Mouse (Mus musculus): ENCODE results near the gene Anapc16. TPM values are rescaled to one million over a fixed set of nuclear protein-coding genes. Genes with fewer than 3 reads are reported as not detected.

Gene Anapc16
- polyA plus RNA-seq (2012; rRNA removed), result 41.3 and 42.5 TPM in 2 replicates

- no peaks in the 10 kb centered on the region for H3K27me3 ChIP-seq (ENCODE audit: control insufficient read depth, insufficient read depth, low read length)
Observed at GRCm38 (mm10) chr10:60002673-60003212, at the start of gene Anapc16, which contains the start of gene Ascc1. Gene Anapc16, minus strand, starts transcription at chr10:60003135. Gene Ascc1, plus strand, starts transcription at chr10:60002805.

GRCm38 (mm10) chr10:60050581-60050980, 47.6 kb upstream of the Anapc16 start:
- no peak for TF ChIP-seq POLR2A (IDR thresholded peaks at IDR 0.05; ENCODE audit: control insufficient read depth, low read depth, low read length)
- no peak for TF ChIP-seq CTCF (IDR thresholded peaks at IDR 0.05; ENCODE audit: control insufficient read depth, insufficient read depth, insufficient replicate concordance, low read depth, low read length)
- no peak overlapping the region for H3K27ac ChIP-seq (ENCODE audit: control insufficient read depth, insufficient read depth, low read depth, low read length)
- no peaks in the 10 kb centered on the region for H3K4me1 ChIP-seq (ENCODE audit: control insufficient read depth, insufficient read depth, low read length)
- H3K27me3 ChIP-seq (ENCODE audit: control insufficient read depth, insufficient read depth, low read length), result no peaks in the 10 kb centered on the region
- H3K36me3 ChIP-seq (ENCODE audit: control insufficient read depth, insufficient read depth, low read length), result no peaks in the 10 kb centered on the region
- no peak overlapping the region for H3K4me3 ChIP-seq (ENCODE audit: control insufficient read depth, low read depth, low read length)

More at GRCm38 (mm10) chr10:60002673-60003212, at the start of gene Anapc16, which contains the start of gene Ascc1:
- Histone ChIP-seq H3K36me3 (ENCODE audit: control insufficient read depth, insufficient read depth, low read length) (no peaks in the 10 kb centered on the region; the same call in none of the 2 replicates), H3K4me3 (ENCODE audit: control insufficient read depth, low read depth, low read length) (peak within 1 kb of the TSS; percentile 98), H3K4me1 (ENCODE audit: control insufficient read depth, insufficient read depth, low read length) (peaks cover 2% of the 10 kb centered on the region), H3K27ac (ENCODE audit: control insufficient read depth, insufficient read depth, low read depth, low read length) (peak within 1 kb of the TSS; percentile 99)
- TF ChIP-seq CTCF (IDR thresholded peaks at IDR 0.05; ENCODE audit: control insufficient read depth, insufficient read depth, insufficient replicate concordance, low read depth, low read length), result no peak
- TF ChIP-seq POLR2A (IDR thresholded peaks at IDR 0.05; ENCODE audit: control insufficient read depth, low read depth, low read length), result peak; percentile 89

- Histone ChIP-seq H3K4me3 (ENCODE audit: control insufficient read depth, low read depth, low read length) (no peak overlapping the region), H3K36me3 (ENCODE audit: control insufficient read depth, insufficient read depth, low read length) (no peaks in the 10 kb centered on the region), H3K27me3 (ENCODE audit: control insufficient read depth, insufficient read depth, low read length) (no peaks in the 10 kb centered on the region), H3K4me1 (ENCODE audit: control insufficient read depth, insufficient read depth, low read length) (no peaks in the 10 kb centered on the region), H3K27ac (ENCODE audit: control insufficient read depth, insufficient read depth, low read depth, low read length) (no peak overlapping the region)
- no peak for TF ChIP-seq POLR2A (IDR thresholded peaks at IDR 0.05; ENCODE audit: control insufficient read depth, low read depth, low read length)
Observed at GRCm38 (mm10) chr10:60046696-60047095, 43.8 kb upstream of the Anapc16 start.

GRCm38 (mm10) chr10:60042350-60042922, 39.5 kb upstream of the Anapc16 start:
- Histone ChIP-seq H3K4me1 (ENCODE audit: control insufficient read depth, insufficient read depth, low read length) (no peaks in the 10 kb centered on the region), H3K4me3 (ENCODE audit: control insufficient read depth, low read depth, low read length) (no peak overlapping the region), H3K36me3 (ENCODE audit: control insufficient read depth, insufficient read depth, low read length) (no peaks in the 10 kb centered on the region), H3K27ac (ENCODE audit: control insufficient read depth, insufficient read depth, low read depth, low read length) (no peak overlapping the region), H3K27me3 (ENCODE audit: control insufficient read depth, insufficient read depth, low read length) (no peaks in the 10 kb centered on the region)
- TF ChIP-seq CTCF (IDR thresholded peaks at IDR 0.05; ENCODE audit: control insufficient read depth, insufficient read depth, insufficient replicate concordance, low read depth, low read length) (no peak), POLR2A (IDR thresholded peaks at IDR 0.05; ENCODE audit: control insufficient read depth, low read depth, low read length) (no peak)

GRCm38 (mm10) chr10:60035744-60036143, 32.8 kb upstream of the Anapc16 start:
- H3K27me3 ChIP-seq (ENCODE audit: control insufficient read depth, insufficient read depth, low read length), result no peaks in the 10 kb centered on the region
- H3K4me3 ChIP-seq (ENCODE audit: control insufficient read depth, low read depth, low read length), result no peak overlapping the region
- peaks cover 5% of the 10 kb centered on the region for H3K4me1 ChIP-seq (ENCODE audit: control insufficient read depth, insufficient read depth, low read length)
- no peak overlapping the region for H3K27ac ChIP-seq (ENCODE audit: control insufficient read depth, insufficient read depth, low read depth, low read length)
- TF ChIP-seq CTCF (IDR thresholded peaks at IDR 0.05; ENCODE audit: control insufficient read depth, insufficient read depth, insufficient replicate concordance, low read depth, low read length) (no peak), POLR2A (IDR thresholded peaks at IDR 0.05; ENCODE audit: control insufficient read depth, low read depth, low read length) (no peak)
- no peaks in the 10 kb centered on the region for H3K36me3 ChIP-seq (ENCODE audit: control insufficient read depth, insufficient read depth, low read length)

- Histone ChIP-seq H3K4me1 (ENCODE audit: control insufficient read depth, insufficient read depth, low read length) (peaks cover 5% of the 10 kb centered on the region), H3K36me3 (ENCODE audit: control insufficient read depth, insufficient read depth, low read length) (no peaks in the 10 kb centered on the region), H3K27me3 (ENCODE audit: control insufficient read depth, insufficient read depth, low read length) (no peaks in the 10 kb centered on the region), H3K4me3 (ENCODE audit: control insufficient read depth, low read depth, low read length) (no peak overlapping the region), H3K27ac (ENCODE audit: control insufficient read depth, insufficient read depth, low read depth, low read length) (no peak overlapping the region)
- TF ChIP-seq POLR2A (IDR thresholded peaks at IDR 0.05; ENCODE audit: control insufficient read depth, low read depth, low read length) (no peak), CTCF (IDR thresholded peaks at IDR 0.05; ENCODE audit: control insufficient read depth, insufficient read depth, insufficient replicate concordance, low read depth, low read length) (no peak)
Observed at GRCm38 (mm10) chr10:60034621-60035020, 31.7 kb upstream of the Anapc16 start.

GRCm38 (mm10) chr10:60033064-60033463, 30.1 kb upstream of the Anapc16 start:
- no peak overlapping the region for H3K4me3 ChIP-seq (ENCODE audit: control insufficient read depth, low read depth, low read length)
- H3K27ac ChIP-seq (ENCODE audit: control insufficient read depth, insufficient read depth, low read depth, low read length), result no peak overlapping the region
- H3K36me3 ChIP-seq (ENCODE audit: control insufficient read depth, insufficient read depth, low read length), result no peaks in the 10 kb centered on the region
- TF ChIP-seq CTCF (IDR thresholded peaks at IDR 0.05; ENCODE audit: control insufficient read depth, insufficient read depth, insufficient replicate concordance, low read depth, low read length) (no peak), POLR2A (IDR thresholded peaks at IDR 0.05; ENCODE audit: control insufficient read depth, low read depth, low read length) (no peak)
- H3K4me1 ChIP-seq (ENCODE audit: control insufficient read depth, insufficient read depth, low read length), result peaks cover 5% of the 10 kb centered on the region
- no peaks in the 10 kb centered on the region for H3K27me3 ChIP-seq (ENCODE audit: control insufficient read depth, insufficient read depth, low read length)
